In genomic region chr16:17743279-17743678, GRCm38 (mm10) we compare ENCODE assay signal across 10 mouse cellular contexts. TPM values are rescaled to one million over a fixed set of nuclear protein-coding genes. Genes with fewer than 3 reads are reported as not detected.
DNase-seq lines count a peak whose midpoint lies in the region; ATAC-seq and TF ChIP-seq lines count a peak whose summit lies in the region.
"Had no signal": no experiment of that assay in that cellular context is flagged by ENCODE, and none has a peak within 500 bp of the region (broad histone marks: within the 10 kb centered on the region; RNA-seq: fewer than 3 reads in every experiment).

No protein-coding gene starts in this region.

- intact Hi-C loops in heart, postnatal 10 days (cut with DNase I), result no loop called here

- H3K4me1 ChIP-seq in embryonic facial prominence, embryonic 15.5 days, result 0 out of 2 replicates have a peak, but pooled peaks cover 4% of the 10 kb centered on the region
- H3K4me1 ChIP-seq in lung, adult 2 months (ENCODE audit: control insufficient read depth, insufficient read depth, low read length), result peaks cover 4% of the 10 kb centered on the region
- no peaks in the 10 kb centered on the region for H3K4me1 ChIP-seq in hindbrain, embryonic 12.5 days

- H3K27ac ChIP-seq in embryonic facial prominence, embryonic 15.5 days (replicated peaks), result peak overlapping the region; percentile 29
- no peak overlapping the region for H3K27ac ChIP-seq in hindbrain, embryonic 12.5 days
- H3K27ac ChIP-seq: heart, embryonic 13.5 days had no signal

- DNase-seq in heart, postnatal 10 days, result peak; percentile 22 to 30
- no peak for DNase-seq in heart, adult 18-20 months
- DNase-seq in 3T3-L1 (ENCODE audit: low read depth, low spot score), result peak; percentile 63
- DNase-seq in lung, adult 2 months, result no peak
- no peak for DNase-seq in embryo, embryonic 11 days
- DNase-seq in layer of hippocampus, postnatal 36 days, result no peak

- H3K27me3 ChIP-seq in embryonic facial prominence, embryonic 15.5 days, result no peaks in the 10 kb centered on the region
- H3K27me3 ChIP-seq in hindbrain, embryonic 12.5 days, result no peaks in the 10 kb centered on the region
- H3K27me3 ChIP-seq: heart, embryonic 13.5 days had no signal

- H3K4me3 ChIP-seq in embryonic facial prominence, embryonic 15.5 days (replicated peaks), result no peak overlapping the region
- H3K4me3 ChIP-seq in lung, adult 2 months (replicated peaks; ENCODE audit: extremely low read depth, low read depth, low read length), result no peak overlapping the region
- no peak overlapping the region for H3K4me3 ChIP-seq in hindbrain, embryonic 12.5 days
- H3K4me3 ChIP-seq: heart, embryonic 13.5 days had no signal

- WGBS in embryonic facial prominence, embryonic 15.5 days, result 44% methylated on average over 4 of the region's 4 CpGs
- WGBS in lung, adult 2 months, result 37% methylated on average over 4 of the region's 4 CpGs
- 51% methylated on average over 4 of the region's 4 CpGs for WGBS in hindbrain, embryonic 12.5 days

- peak; percentile 31; the same call in 1 of the 2 replicates for TF ChIP-seq CTCF in lung, adult 2 months (IDR thresholded peaks at IDR 0.05; ENCODE audit: insufficient read depth, low read length)

- H3K9me3 ChIP-seq in embryonic facial prominence, embryonic 15.5 days (replicated peaks), result no peaks in the 10 kb centered on the region
- H3K9me3 ChIP-seq in hindbrain, embryonic 12.5 days (replicated peaks), result no peaks in the 10 kb centered on the region

- no peak for TF ChIP-seq POLR2A in lung, adult 2 months (IDR thresholded peaks at IDR 0.05; ENCODE audit: borderline replicate concordance, extremely low read depth, low read depth, low read length)

- no peak for ATAC-seq in embryonic facial prominence, embryonic 15.5 days (ENCODE audit: insufficient number of reproducible peaks, low FRiP score, low TSS enrichment, low read depth)
- no peak for ATAC-seq in hindbrain, embryonic 12.5 days (ENCODE audit: low FRiP score)

- H3K9ac ChIP-seq in embryonic facial prominence, embryonic 15.5 days, result no peak overlapping the region
- H3K9ac ChIP-seq in hindbrain, embryonic 12.5 days, result no peak overlapping the region
- H3K9ac ChIP-seq: heart, embryonic 13.5 days had no signal

- no peaks in the 10 kb centered on the region for H3K36me3 ChIP-seq in embryonic facial prominence, embryonic 15.5 days
- no peaks in the 10 kb centered on the region for H3K36me3 ChIP-seq in hindbrain, embryonic 12.5 days
- H3K36me3 ChIP-seq: heart, embryonic 13.5 days had no signal

- H3K4me2 ChIP-seq in embryonic facial prominence, embryonic 15.5 days (replicated peaks), result no peak overlapping the region
- H3K4me2 ChIP-seq in hindbrain, embryonic 12.5 days (replicated peaks), result no peak overlapping the region
- H3K4me2 ChIP-seq: heart, embryonic 13.5 days had no signal

RNA-seq across cellular contexts. Expression of gene Med15, which starts 10.6 kb away (rescaled TPM):
- total RNA-seq in heart, postnatal 10 days (2021), result 10 to 100 TPM; 34.7 to 39.1 TPM
- 10 to 100 TPM; 21.0 to 25.0 TPM for total RNA-seq in heart, adult 18-20 months (2021)
- polyA plus RNA-seq in embryonic facial prominence, embryonic 15.5 days (2015; fragmentation: Nextera tagmentation; extraction: Ambion mirVana), result 45.9 and 54.6 TPM in 2 replicates
- 96.9 and 109 TPM in 2 replicates for polyA plus RNA-seq in lung, adult 2 months (2012; rRNA removed)
- 45.2 and 51.7 TPM in 2 replicates for polyA plus RNA-seq in hindbrain, embryonic 12.5 days (2016; fragmentation: Nextera tagmentation; extraction: Ambion mirVana)
- 10 to 100 TPM; 73.4 to 80.2 TPM for total RNA-seq in layer of hippocampus, postnatal 36 days (2021)

RNA-seq across cellular contexts. Expression of gene Klhl22, which starts 16.1 kb away (rescaled TPM):
- 10 to 100 TPM; 26.9 to 27.6 TPM for total RNA-seq in heart, postnatal 10 days (2021)
- total RNA-seq in heart, adult 18-20 months (2021), result 10 to 100 TPM; 18.2 to 24.2 TPM
- 91.5 and 93.4 TPM in 2 replicates for polyA plus RNA-seq in embryonic facial prominence, embryonic 15.5 days (2015; fragmentation: Nextera tagmentation; extraction: Ambion mirVana)
- 39.4 and 42.0 TPM in 2 replicates for polyA plus RNA-seq in lung, adult 2 months (2012; rRNA removed)
- 63.9 and 64.7 TPM in 2 replicates for polyA plus RNA-seq in hindbrain, embryonic 12.5 days (2016; fragmentation: Nextera tagmentation; extraction: Ambion mirVana)
- total RNA-seq in layer of hippocampus, postnatal 36 days (2021), result 100 to 1,000 TPM in 1 of 2 experiments, 10 to 100 TPM in 1; 86.2 to 109 TPM

RNA-seq across cellular contexts. Expression of gene Scarf2, which starts 53.8 kb away (rescaled TPM):
- total RNA-seq in heart, postnatal 10 days (2021), result 10 to 100 TPM; 15.1 to 16.0 TPM
- 1 to 10 TPM; 4.8 TPM for total RNA-seq in heart, adult 18-20 months (2021)
- 40.7 and 43.4 TPM in 2 replicates for polyA plus RNA-seq in embryonic facial prominence, embryonic 15.5 days (2015; fragmentation: Nextera tagmentation; extraction: Ambion mirVana)
- 215 and 266 TPM in 2 replicates for polyA plus RNA-seq in lung, adult 2 months (2012; rRNA removed)
- 21.0 and 26.5 TPM in 2 replicates for polyA plus RNA-seq in hindbrain, embryonic 12.5 days (2016; fragmentation: Nextera tagmentation; extraction: Ambion mirVana)
- 1 to 10 TPM; 2.1 to 2.4 TPM for total RNA-seq in layer of hippocampus, postnatal 36 days (2021)
- total RNA-seq: neutrophil, adult 5-6 weeks had no signal

Comparison
In these comparisons a context has a peak if more than half of its experiments do, and no peak if none do; other contexts are left out.
1. DNase-seq: peak in heart, postnatal 10 days (2 of 2) and 3T3-L1 (single experiment); none in heart, adult 18-20 months (0 of 2), lung, adult 2 months (single experiment), embryo, embryonic 11 days (single experiment) and layer of hippocampus, postnatal 36 days (0 of 2).